Mouse (Mus musculus) adrenal gland, adult 8-10 months (tissue): ENCODE results near the gene Pdxk. TPM values are rescaled to one million over a fixed set of nuclear protein-coding genes. Genes with fewer than 3 reads are reported as not detected.
A peak's percentile ranks its signal among the peaks of the same experiment; 100 is the strongest.
"Not testable (repeated sequence)": the region's sequence is repeated elsewhere in the genome, so short reads cannot be mapped to it uniquely, and the experiment has no call there.

Experiments
- DNase-seq: peaks from one replicate; pipeline ENCODE4 v3.0.0; 2022
- total RNA-seq, 4 experiments: library from RNA; stranded (reverse); gene quantifications; 2 replicates each; pipeline ENCODE4 v1.2.4; 2022

Pdxk gene
- 10 to 100 TPM; 31.7 to 46.1 (median 42.1) TPM for total RNA-seq

- DNase-seq = peak; percentile 95
Observed at GRCm38 (mm10) chr10:78464792-78465207, at the start of gene Pdxk. TSS of gene Pdxk (minus strand) at chr10:78464975.

DNA sequence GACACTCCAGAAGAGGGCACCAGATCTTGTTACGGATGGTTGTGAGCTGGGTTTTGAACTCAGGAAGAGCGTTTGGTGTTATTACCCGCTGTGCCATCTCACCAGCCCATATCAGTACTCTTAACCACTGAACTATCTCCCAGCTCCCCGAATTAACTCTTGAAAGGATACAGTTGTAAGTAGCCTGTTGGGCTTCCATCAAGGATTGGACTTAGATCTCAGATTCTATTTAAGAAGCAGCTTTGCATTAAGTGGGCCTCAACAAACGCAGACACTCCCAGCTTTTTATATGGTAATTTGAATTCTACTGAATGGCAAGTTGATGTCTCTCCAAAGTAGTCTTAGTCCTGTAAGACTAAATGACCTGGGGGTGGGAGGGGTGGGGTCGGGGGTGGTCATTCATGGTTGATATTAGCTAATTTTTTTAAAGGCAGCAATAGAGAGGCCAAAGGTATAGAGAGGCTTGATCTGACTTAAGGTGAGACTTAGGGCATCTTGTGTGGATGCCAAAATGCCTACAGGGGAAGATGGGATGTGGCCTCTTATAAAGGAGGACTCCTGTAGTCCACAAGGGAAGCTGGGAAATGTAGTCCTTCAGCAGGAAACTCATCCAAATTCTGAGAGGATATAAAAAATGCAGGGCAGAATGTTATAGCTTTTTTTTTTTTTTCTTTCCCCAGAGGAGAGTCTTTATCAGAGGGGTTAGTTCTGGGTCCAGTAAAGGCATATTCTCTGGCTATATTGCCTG lies 38.4 kb upstream of the Pdxk start:
- DNase-seq = no peak

- peak; percentile 67 for DNase-seq
Observed at GRCm38 (mm10) chr10:78487431-78488086, 22.8 kb upstream of the Pdxk start.

DNA sequence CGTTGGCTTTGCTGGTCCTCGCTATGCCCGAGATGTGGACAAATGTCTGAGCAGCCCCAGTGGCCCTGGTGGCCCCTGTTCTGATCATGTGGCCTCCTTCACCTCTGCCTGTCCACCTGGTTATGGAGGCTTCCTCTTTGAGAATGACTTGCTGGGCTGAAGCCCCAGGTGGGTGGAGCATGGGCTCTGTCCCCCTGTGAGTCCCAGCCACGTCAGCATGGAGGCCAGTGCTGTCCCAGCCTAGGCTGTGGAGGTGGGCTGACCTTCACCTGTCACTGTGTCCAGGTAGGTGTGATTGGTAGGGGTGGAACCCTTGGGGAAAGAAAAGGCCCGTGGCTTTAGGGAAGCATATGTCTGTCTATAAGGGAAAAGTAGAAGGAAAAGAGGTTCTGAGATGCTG lies 22.1 kb upstream of the Pdxk start:
- no peak for DNase-seq

DNA sequence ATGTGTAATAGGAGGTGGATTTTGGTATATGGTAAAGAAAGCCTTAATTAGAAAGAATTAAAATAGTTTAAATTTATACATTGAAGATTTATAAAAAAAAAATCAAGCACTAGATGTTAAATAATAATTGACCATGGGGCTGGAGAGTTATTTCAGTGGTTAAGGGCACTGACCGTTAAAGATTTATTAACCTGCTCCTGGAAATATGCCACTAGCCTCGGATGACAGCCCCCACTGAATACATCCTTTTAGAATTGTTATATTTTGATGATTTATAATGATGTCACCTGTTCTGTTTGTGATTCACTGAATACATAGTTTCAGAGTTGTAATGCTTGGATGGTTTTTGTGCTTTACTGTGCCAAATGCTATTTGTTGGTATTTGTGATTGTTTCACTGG lies 20.6 kb upstream of the Pdxk start:
- not testable (repeated sequence) for DNase-seq

DNA sequence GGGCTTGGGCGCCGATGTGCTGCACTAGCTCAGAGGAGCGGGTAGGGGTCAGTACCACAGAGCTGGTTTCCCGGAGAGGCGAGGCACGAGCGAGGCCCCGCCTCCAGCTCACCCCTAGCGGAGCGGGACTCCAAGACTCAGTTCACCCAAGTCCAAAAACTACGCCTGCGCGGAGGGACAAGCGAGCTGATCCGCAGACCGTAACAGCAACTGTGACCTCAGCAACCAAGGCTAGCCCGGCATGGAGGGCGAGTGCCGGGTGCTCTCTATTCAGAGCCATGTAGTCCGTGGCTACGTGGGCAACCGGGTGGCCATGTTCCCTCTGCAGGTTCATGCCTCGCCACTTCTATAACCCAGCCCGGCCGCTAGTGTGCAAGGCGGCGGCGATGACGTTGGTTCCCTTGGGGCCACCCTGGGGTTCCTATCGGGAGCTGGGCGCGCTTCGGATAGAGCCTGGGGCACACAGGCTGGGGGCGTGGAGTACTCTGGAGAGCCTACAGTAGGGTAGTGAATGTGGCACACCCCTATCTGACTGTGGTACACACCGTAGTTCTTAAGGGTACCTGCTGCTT lies 17.2 kb upstream of the Pdxk start:
- DNase-seq = no peak

DNA sequence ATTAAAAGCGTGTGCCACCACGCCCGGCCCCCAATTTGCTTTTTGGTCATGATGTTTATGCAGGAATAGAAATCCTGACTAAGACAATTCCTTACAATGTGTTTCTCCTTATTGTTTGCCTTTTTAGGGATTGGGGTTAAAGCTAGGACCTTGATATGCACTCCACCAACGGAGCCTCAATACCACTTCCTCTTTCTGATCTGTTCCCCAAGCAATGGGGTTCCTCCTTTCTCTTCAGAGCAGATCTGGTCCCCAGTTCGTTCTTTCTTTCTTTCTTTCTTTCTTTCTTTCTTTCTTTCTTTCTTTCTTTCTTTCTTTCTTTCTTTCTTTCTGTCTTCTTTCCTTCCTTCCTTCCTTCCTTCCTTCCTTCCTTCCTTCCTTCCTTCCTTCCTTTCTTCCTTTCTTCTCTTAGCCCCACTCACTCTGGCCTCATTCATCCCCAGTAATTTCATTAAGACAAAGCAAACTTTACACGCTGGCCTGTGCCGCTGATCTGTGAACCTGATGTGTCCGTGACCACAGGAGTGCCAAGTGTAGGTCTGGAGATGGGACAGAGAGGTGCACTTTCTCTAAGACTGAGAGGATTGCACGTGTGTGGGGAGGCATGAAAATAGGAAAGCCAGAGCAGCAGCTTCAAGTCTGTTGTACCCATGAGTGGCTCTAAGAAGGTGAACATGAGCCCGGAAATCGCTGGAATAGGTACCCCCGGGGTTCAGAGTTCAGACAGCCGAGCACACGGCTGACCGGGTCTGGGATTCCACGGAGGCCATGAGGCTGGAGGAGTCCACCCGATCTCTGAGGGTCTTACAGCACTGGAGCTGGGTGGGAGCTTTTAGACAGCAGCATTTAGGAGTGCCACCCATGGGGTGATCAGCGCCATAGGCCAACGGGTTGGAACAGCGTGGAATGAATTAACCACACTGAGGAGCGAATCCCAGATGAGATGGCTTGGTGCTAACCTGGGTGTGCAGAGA lies 16.5 kb upstream of the Pdxk start:
- DNase-seq = no peak

DNA sequence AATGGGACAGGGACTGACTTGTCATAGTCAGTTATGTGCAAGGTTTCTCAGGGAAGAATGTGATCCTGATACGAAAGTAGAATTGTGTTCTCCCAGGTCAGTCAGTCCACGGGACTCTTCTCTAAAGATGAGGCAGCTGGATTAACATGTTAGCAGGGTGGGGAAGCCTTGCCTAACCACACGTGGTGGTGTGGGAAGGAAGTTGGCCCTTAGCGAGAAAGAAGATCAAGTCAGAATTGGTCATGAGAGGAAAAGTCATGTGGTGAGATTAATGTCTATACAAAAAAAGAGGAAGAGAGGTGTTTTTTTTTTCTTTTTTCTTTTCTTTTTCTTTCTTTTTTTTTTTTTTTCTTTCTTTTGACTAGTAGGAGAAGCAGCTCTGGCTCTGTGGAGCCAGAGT lies 12.0 kb upstream of the Pdxk start:
- DNase-seq = no peak

DNA sequence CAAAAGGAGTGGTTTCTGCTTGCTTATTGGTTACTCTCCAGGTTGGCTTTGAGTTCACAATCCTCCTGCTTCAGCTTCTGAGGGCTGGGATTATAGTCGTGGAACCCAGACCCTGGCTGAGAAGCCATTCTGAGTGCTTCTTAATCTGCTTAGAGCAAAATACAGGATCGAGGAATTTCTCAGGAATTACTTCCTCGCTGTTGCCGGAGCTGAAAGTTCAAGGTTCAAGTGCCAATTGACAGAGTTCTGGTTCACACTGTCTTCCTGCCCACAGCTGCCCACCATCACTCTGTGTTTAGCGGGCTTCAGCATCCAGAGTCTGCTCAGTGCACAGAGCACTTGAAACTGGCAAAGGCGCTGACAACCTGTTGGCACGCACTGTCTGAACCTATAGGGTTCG lies 10.0 kb upstream of the Pdxk start:
- DNase-seq = no peak

DNA sequence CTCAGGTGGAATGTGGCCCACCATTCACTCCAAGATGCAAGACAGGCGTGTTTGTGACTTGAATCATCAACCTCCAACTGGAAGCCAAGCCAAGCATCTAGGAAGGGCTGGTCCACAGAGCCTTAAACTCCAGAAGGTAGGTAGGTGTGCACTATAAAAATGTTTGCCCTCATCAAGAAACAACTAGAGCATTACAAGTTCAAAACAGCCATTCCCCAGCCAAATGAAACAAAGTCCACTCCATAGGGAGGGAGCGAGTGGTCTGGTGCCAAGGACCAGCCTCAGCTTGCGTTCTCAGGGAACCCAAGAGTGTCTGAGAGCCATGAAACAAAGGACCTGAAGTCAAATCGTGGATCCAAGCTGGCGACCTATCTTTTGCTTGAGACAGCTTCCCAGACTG lies 8.7 kb upstream of the Pdxk start:
- DNase-seq = no peak

GRCm38 (mm10) chr10:78472046-78472445 lies 7.3 kb upstream of the Pdxk start:
- DNase-seq = no peak

GRCm38 (mm10) chr10:78470582-78471313 lies 6.0 kb upstream of the Pdxk start:
- DNase-seq = no peak

DNA sequence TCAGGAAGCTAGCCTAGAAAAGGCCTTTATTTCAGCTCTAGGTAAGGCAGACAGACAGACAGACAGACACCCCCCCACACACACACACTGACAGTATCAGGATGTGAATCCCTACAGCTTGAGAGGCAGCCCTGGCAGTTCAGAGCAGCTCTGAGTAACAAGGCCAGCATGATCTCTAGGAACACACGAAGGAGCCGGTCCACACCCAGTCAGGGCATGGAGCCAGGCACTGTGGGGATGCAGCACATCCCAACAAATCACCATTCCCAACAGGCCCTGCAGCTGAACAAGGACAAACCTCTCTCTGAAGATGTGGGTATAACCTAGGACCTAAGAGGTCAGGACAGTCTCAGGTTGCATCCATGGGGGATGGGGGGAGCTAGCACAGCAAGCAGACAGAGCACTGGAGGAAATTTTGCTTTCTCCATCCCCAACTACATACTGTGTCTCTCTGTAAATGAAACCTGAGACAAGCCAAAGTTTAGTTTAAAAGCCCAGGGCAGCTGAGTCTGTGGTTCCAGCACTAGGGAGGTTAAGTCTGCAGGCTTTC lies 3.1 kb upstream of the Pdxk start:
- no peak for DNase-seq

GRCm38 (mm10) chr10:78466647-78467046 lies 1.9 kb upstream of the Pdxk start:
- DNase-seq = no peak

- DNase-seq = no peak
Observed at GRCm38 (mm10) chr10:78465472-78465871, 697 bp upstream of the Pdxk start.

- no peak for DNase-seq
Observed at GRCm38 (mm10) chr10:78464201-78464791, 479 bp downstream of the Pdxk start.

DNA sequence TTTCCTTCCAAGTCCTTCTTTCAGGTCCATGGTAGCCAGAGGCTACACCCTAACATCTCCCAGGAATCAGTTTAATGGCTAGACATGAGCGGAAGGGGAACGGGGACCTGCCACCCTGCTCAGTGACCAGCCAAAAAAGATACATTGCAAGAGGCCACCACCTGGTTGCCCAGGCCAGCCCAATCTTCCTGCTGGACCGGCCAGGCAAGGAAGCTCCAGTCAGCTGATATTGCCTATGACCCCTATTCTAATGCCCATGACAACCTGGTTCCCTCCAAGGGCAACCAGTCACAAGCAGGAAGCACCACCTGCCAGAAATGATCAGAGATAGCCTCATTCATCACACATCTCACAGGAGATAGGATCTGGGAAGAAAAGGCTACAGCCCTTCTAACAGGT lies 1.0 kb downstream of the Pdxk start:
- no peak for DNase-seq

DNA sequence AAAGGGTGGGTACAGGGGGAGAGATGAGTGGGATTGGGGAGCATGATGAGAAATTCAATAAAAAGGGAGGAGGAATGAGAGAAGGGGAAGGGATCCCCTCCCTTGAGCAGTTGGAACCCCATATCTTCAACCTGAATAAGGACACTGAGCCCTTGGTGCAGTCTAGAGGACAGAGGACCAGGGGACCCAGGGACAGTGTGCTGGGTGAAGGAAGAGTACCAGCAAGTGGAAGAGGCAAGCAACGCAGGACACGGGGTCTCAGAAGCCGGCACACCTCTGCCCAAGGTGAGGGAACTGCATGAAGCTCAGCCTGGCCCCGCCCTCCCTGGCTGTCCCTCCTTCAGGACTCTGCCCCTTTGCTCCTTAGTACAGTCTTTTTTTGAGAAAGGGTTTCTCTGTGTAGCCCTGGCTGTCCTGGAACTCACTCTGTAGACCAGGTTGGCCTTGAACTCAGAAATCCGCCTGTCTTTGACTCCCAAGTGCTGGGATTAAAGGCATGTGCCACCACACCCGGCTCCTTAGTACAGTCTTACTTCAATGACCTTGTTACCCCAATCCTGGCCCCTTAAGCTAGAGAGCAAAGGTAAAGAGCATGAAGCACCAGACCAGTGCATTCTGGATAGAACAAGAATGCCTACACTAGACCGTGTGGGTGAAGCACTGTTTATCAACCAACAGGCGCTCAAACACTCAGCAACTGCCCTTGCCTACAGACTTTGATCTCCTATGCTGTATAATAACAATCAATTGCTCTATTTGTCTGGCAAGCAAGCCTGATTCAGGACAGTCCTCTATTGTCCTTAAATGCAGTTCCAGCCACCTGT lies 1.6 kb downstream of the Pdxk start:
- DNase-seq = no peak

DNA sequence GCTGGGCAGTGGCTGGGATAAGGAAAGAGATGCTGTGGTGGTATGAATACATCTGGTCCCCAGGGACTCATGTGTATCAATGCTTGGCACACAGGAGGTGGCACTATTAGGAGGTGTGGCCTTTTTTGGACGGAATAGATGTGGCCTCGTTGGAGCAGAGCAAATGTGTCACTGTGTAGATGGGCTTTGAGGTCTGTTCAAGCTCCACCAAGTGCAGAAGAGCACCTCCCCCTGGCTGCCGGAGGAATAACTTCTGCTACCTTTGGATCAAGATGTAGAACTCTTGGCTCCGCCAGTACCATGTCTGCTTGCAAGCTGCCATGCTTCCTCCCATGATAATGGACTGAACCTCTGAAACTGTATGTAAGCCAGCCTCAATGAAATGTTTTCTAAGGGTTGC lies 3.0 kb downstream of the Pdxk start:
- DNase-seq = no peak

DNA sequence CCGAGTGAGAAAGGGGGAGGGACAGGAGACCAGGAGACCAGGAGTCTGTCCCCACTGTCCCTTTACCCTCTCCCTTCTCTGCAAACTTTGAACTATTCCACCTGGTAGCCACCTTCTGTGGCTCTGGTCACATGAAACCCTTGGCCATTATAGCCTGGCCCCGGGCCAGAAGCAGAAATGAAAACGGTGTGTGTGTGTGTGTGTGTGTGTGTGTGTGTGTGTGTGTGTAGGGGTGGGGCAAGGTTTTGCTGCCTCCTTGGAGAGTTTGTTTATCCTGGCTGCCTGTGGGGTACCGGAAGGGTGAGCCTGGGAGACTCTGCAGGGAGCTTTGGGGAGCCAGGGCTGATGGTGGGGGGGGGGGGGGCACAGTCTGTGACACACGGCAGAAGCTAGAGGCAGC lies 4.3 kb downstream of the Pdxk start:
- DNase-seq = no peak
